Mouse (Mus musculus) liver, postnatal 0 days (tissue): ENCODE measurements around the gene Cdk8.

Source experiments
- CTCF ChIP-seq: sonication (generic); IDR thresholded peaks from 2 replicates; pipeline ENCODE4 v1.5.1; 2016; ENCODE audit warnings: antibody characterized with exemption, low read depth
- EP300 ChIP-seq: IDR thresholded peaks from 2 replicates; pipeline ENCODE4 v1.6.1; 2016; ENCODE audit warnings: antibody characterized with exemption, low read depth, mild to moderate bottlenecking

- TF ChIP-seq CTCF = no peak
- no peak for TF ChIP-seq EP300
Observed at GRCm38 (mm10) chr5:146230864-146231654, at the start of gene Cdk8.
